Mouse (Mus musculus): ENCODE data around the gene Psme3. TPM values are rescaled to one million over a fixed set of nuclear protein-coding genes. Genes with fewer than 3 reads are reported as not detected.

Psme3 gene
- total RNA-seq, 1 experiment = 57.0 TPM

- in situ Hi-C loops (cut with MboI; ENCODE audit: low sequenced_read_pairs in 2 of 2, unreplicated experiment in 2 of 2) = no loop called here
- DNase-seq (ENCODE audit: low read depth, low spot score) = no peak
- TF ChIP-seq CHD2 (IDR thresholded peaks at IDR 0.05; ENCODE audit: low read depth, low read length) = no peak
- TF ChIP-seq ZNF384 (IDR thresholded peaks at IDR 0.05; ENCODE audit: low read depth, low read length) = no peak
- no peak for TF ChIP-seq HCFC1 (IDR thresholded peaks at IDR 0.05; ENCODE audit: borderline replicate concordance, insufficient read depth, low read length)
- TF ChIP-seq ZC3H11A (IDR thresholded peaks at IDR 0.05; ENCODE audit: borderline replicate concordance, low read depth, low read length) = no peak
- no peak for TF ChIP-seq MAFK (IDR thresholded peaks at IDR 0.05; ENCODE audit: insufficient read depth, low read depth, low read length)
These were observed 35.2 kb downstream of the Psme3 start for GRCm38 (mm10) chr11:101351100-101351720.

GRCm38 (mm10) chr11:101351721-101352111 is 35.7 kb downstream of the Psme3 start:
- TF ChIP-seq CHD2 (IDR thresholded peaks at IDR 0.05; ENCODE audit: low read depth, low read length) (no peak), HCFC1 (IDR thresholded peaks at IDR 0.05; ENCODE audit: borderline replicate concordance, insufficient read depth, low read length) (no peak), ZC3H11A (IDR thresholded peaks at IDR 0.05; ENCODE audit: borderline replicate concordance, low read depth, low read length) (no peak), MAFK (IDR thresholded peaks at IDR 0.05; ENCODE audit: insufficient read depth, low read depth, low read length) (no peak), ZNF384 (IDR thresholded peaks at IDR 0.05; ENCODE audit: low read depth, low read length) (no peak)
- Histone ChIP-seq H3K4me3 (ENCODE audit: insufficient read depth in 1 of 2, low read depth in 1 of 2, low read length in 2 of 2, poor library complexity in 1 of 2, severe bottlenecking in 1 of 2) (no peak overlapping the region), H3K4me1 (ENCODE audit: control insufficient read depth in 2 of 2, insufficient read depth in 2 of 2, low read length in 2 of 2, poor library complexity in 1 of 2) (peaks cover 0 to 4% of the 10 kb centered on the region in 2 experiments; a peak in 1 of 4 replicates), H3K9me3 (ENCODE audit: control insufficient read depth, insufficient read depth, low read depth, low read length) (no peaks in the 10 kb centered on the region), H3K36me3 (ENCODE audit: control insufficient read depth, insufficient read depth, low read length, poor library complexity, severe bottlenecking) (no peaks in the 10 kb centered on the region), H3K27ac (ENCODE audit: insufficient read depth, low read depth, low read length, poor library complexity, severe bottlenecking) (no peak overlapping the region), H3K9ac (ENCODE audit: insufficient read depth, low read depth, low read length, poor library complexity, severe bottlenecking) (no peak overlapping the region)
- no peak for DNase-seq (ENCODE audit: low read depth, low spot score)
- in situ Hi-C loops (cut with MboI; ENCODE audit: low sequenced_read_pairs in 2 of 2, unreplicated experiment in 2 of 2) = no loop called here

More at GRCm38 (mm10) chr11:101351100-101351720, 35.2 kb downstream of the Psme3 start:
- Histone ChIP-seq H3K27ac (ENCODE audit: insufficient read depth, low read depth, low read length, poor library complexity, severe bottlenecking) (no peak overlapping the region), H3K4me3 (ENCODE audit: insufficient read depth in 1 of 2, low read depth in 1 of 2, low read length in 2 of 2, poor library complexity in 1 of 2, severe bottlenecking in 1 of 2) (no peak overlapping the region), H3K9me3 (ENCODE audit: control insufficient read depth, insufficient read depth, low read depth, low read length) (no peaks in the 10 kb centered on the region), H3K9ac (ENCODE audit: insufficient read depth, low read depth, low read length, poor library complexity, severe bottlenecking) (no peak overlapping the region), H3K36me3 (ENCODE audit: control insufficient read depth, insufficient read depth, low read length, poor library complexity, severe bottlenecking) (no peaks in the 10 kb centered on the region), H3K4me1 (ENCODE audit: control insufficient read depth in 2 of 2, insufficient read depth in 2 of 2, low read length in 2 of 2, poor library complexity in 1 of 2) (peaks cover 0 to 4% of the 10 kb centered on the region in 2 experiments; a peak in 1 of 4 replicates)

- Histone ChIP-seq H3K4me3 (ENCODE audit: insufficient read depth in 1 of 2, low read depth in 1 of 2, low read length in 2 of 2, poor library complexity in 1 of 2, severe bottlenecking in 1 of 2) (no peak overlapping the region), H3K27ac (ENCODE audit: insufficient read depth, low read depth, low read length, poor library complexity, severe bottlenecking) (no peak overlapping the region), H3K36me3 (ENCODE audit: control insufficient read depth, insufficient read depth, low read length, poor library complexity, severe bottlenecking) (no peaks in the 10 kb centered on the region), H3K9ac (ENCODE audit: insufficient read depth, low read depth, low read length, poor library complexity, severe bottlenecking) (no peak overlapping the region), H3K9me3 (ENCODE audit: control insufficient read depth, insufficient read depth, low read depth, low read length) (no peaks in the 10 kb centered on the region), H3K4me1 (ENCODE audit: control insufficient read depth in 2 of 2, insufficient read depth in 2 of 2, low read length in 2 of 2, poor library complexity in 1 of 2) (peaks cover 0 to 4% of the 10 kb centered on the region in 2 experiments; a peak in 1 of 4 replicates)
- in situ Hi-C loops (cut with MboI; ENCODE audit: low sequenced_read_pairs in 2 of 2, unreplicated experiment in 2 of 2) = no loop called here
- DNase-seq (ENCODE audit: low read depth, low spot score) = no peak
- TF ChIP-seq MAFK (IDR thresholded peaks at IDR 0.05; ENCODE audit: insufficient read depth, low read depth, low read length) = no peak
- no peak for TF ChIP-seq ZC3H11A (IDR thresholded peaks at IDR 0.05; ENCODE audit: borderline replicate concordance, low read depth, low read length)
- TF ChIP-seq ZNF384 (IDR thresholded peaks at IDR 0.05; ENCODE audit: low read depth, low read length) = no peak
- TF ChIP-seq HCFC1 (IDR thresholded peaks at IDR 0.05; ENCODE audit: borderline replicate concordance, insufficient read depth, low read length) = no peak
- TF ChIP-seq CHD2 (IDR thresholded peaks at IDR 0.05; ENCODE audit: low read depth, low read length) = no peak
These were observed 37.4 kb downstream of the Psme3 start for GRCm38 (mm10) chr11:101353436-101353835.

GRCm38 (mm10) chr11:101354438-101355010 is 38.5 kb downstream of the Psme3 start:
- in situ Hi-C loops (cut with MboI; ENCODE audit: low sequenced_read_pairs in 2 of 2, unreplicated experiment in 2 of 2) = no loop called here

More at GRCm38 (mm10) chr11:101354438-101355010, 38.5 kb downstream of the Psme3 start:
- Histone ChIP-seq H3K4me1 (ENCODE audit: control insufficient read depth in 2 of 2, insufficient read depth in 2 of 2, low read length in 2 of 2, poor library complexity in 1 of 2) (peaks cover 0 to 2% of the 10 kb centered on the region in 2 experiments; a peak in 1 of 4 replicates), H3K9me3 (ENCODE audit: control insufficient read depth, insufficient read depth, low read depth, low read length) (no peaks in the 10 kb centered on the region), H3K27ac (ENCODE audit: insufficient read depth, low read depth, low read length, poor library complexity, severe bottlenecking) (no peak overlapping the region), H3K36me3 (ENCODE audit: control insufficient read depth, insufficient read depth, low read length, poor library complexity, severe bottlenecking) (no peaks in the 10 kb centered on the region), H3K9ac (ENCODE audit: insufficient read depth, low read depth, low read length, poor library complexity, severe bottlenecking) (no peak overlapping the region), H3K4me3 (ENCODE audit: insufficient read depth in 1 of 2, low read depth in 1 of 2, low read length in 2 of 2, poor library complexity in 1 of 2, severe bottlenecking in 1 of 2) (no peak overlapping the region)
- DNase-seq (ENCODE audit: low read depth, low spot score) = no peak
- no peak for TF ChIP-seq HCFC1 (IDR thresholded peaks at IDR 0.05; ENCODE audit: borderline replicate concordance, insufficient read depth, low read length)
- no peak for TF ChIP-seq CHD2 (IDR thresholded peaks at IDR 0.05; ENCODE audit: low read depth, low read length)
- no peak for TF ChIP-seq ZC3H11A (IDR thresholded peaks at IDR 0.05; ENCODE audit: borderline replicate concordance, low read depth, low read length)
- TF ChIP-seq ZNF384 (IDR thresholded peaks at IDR 0.05; ENCODE audit: low read depth, low read length) = no peak
- TF ChIP-seq MAFK (IDR thresholded peaks at IDR 0.05; ENCODE audit: insufficient read depth, low read depth, low read length) = no peak
